Mouse (Mus musculus): ENCODE results near the gene Dpm2.
A peak's percentile ranks its signal among the peaks of the same experiment; 100 is the strongest.

Dpm2 gene

GRCm38 (mm10) chr2:32547380-32547779 is 23.3 kb upstream of the Dpm2 start:
- no peak for DNase-seq (ENCODE audit: low spot score)

- no peak for DNase-seq (ENCODE audit: low spot score)
Measured at GRCm38 (mm10) chr2:32547964-32548739, 22.5 kb upstream of the Dpm2 start.

GRCm38 (mm10) chr2:32549171-32549570 is 21.5 kb upstream of the Dpm2 start:
- DNase-seq (ENCODE audit: low spot score): no peak

GRCm38 (mm10) chr2:32549764-32550163 is 20.9 kb upstream of the Dpm2 start:
- DNase-seq (ENCODE audit: low spot score): no peak

GRCm38 (mm10) chr2:32551236-32551635 is 19.4 kb upstream of the Dpm2 start:
- DNase-seq (ENCODE audit: low spot score): no peak

- no peak for DNase-seq (ENCODE audit: low spot score)
Measured at GRCm38 (mm10) chr2:32553592-32554148, 17.0 kb upstream of the Dpm2 start.

GRCm38 (mm10) chr2:32555484-32555883 is 15.2 kb upstream of the Dpm2 start:
- DNase-seq (ENCODE audit: low spot score): peak; percentile 15

- no peak for DNase-seq (ENCODE audit: low spot score)
Measured at GRCm38 (mm10) chr2:32556019-32556418, 14.6 kb upstream of the Dpm2 start.

GRCm38 (mm10) chr2:32559570-32559969 is 11.1 kb upstream of the Dpm2 start:
- DNase-seq (ENCODE audit: low spot score): peak; percentile 83

- peak; percentile 81 for DNase-seq (ENCODE audit: low spot score)
Measured at GRCm38 (mm10) chr2:32566536-32567063, 4.1 kb upstream of the Dpm2 start.

- no peak for DNase-seq (ENCODE audit: low spot score)
Measured at GRCm38 (mm10) chr2:32568149-32568548, 2.5 kb upstream of the Dpm2 start.

- no peak for DNase-seq (ENCODE audit: low spot score)
Measured at GRCm38 (mm10) chr2:32568941-32569340, 1.7 kb upstream of the Dpm2 start.

- DNase-seq (ENCODE audit: low spot score): no peak
Measured at GRCm38 (mm10) chr2:32572196-32572595, 1.5 kb downstream of the Dpm2 start.

- DNase-seq (ENCODE audit: low spot score): no peak
Measured at GRCm38 (mm10) chr2:32574497-32574896, 3.8 kb downstream of the Dpm2 start, which contains the start of gene Pip5kl1. Gene Pip5kl1 (plus strand): TSS chr2:32574797.

- DNase-seq (ENCODE audit: low spot score): peak; percentile 61
Measured at GRCm38 (mm10) chr2:32574901-32575585, 4.4 kb downstream of the Dpm2 start.

GRCm38 (mm10) chr2:32575586-32576160 is 5.0 kb downstream of the Dpm2 start, which contains the start of gene 9430097D07Rik:
Gene 9430097D07Rik (minus strand): TSS chr2:32575684.
- peak; percentile 91 for DNase-seq (ENCODE audit: low spot score)

GRCm38 (mm10) chr2:32576532-32576931 is 5.9 kb downstream of the Dpm2 start:
- no peak for DNase-seq (ENCODE audit: low spot score)

- DNase-seq (ENCODE audit: low spot score): no peak
Measured at GRCm38 (mm10) chr2:32578146-32579046, 7.7 kb downstream of the Dpm2 start.

GRCm38 (mm10) chr2:32581450-32582095 is 10.9 kb downstream of the Dpm2 start:
- DNase-seq (ENCODE audit: low spot score): peak; percentile 45
